Mouse (Mus musculus) bone marrow, adult 2 months (tissue): ENCODE data around the gene Luzp1. TPM values are rescaled to one million over a fixed set of nuclear protein-coding genes. Genes with fewer than 3 reads are reported as not detected.

Source experiments
- H3K27ac ChIP-seq: fragments of 200-500 bp; 2 replicates; pipeline ENCODE4 v1.5.1; 2012; ENCODE audit warnings: low read depth, mild to moderate bottlenecking, control low read depth, inconsistent platforms, low read length; ENCODE audit not compliant: control insufficient read depth, poor library complexity, insufficient read depth
- H3K4me1 ChIP-seq: fragments of 200-500 bp; 2 replicates; pipeline ENCODE4 v1.6.1; 2011; ENCODE audit warnings: low read length; ENCODE audit not compliant: control insufficient read depth, insufficient read depth
- H3K4me3 ChIP-seq: fragments of 200-500 bp; replicated peaks from 2 replicates; pipeline ENCODE3; 2011; ENCODE audit warnings: mild to moderate bottlenecking, low read depth, low read length, control low read depth; ENCODE audit not compliant: control insufficient read depth
- CTCF ChIP-seq: fragments of 200-500 bp; IDR thresholded peaks from 2 replicates; pipeline ENCODE4 v1.5.1; 2011; ENCODE audit warnings: low read length, control low read depth; ENCODE audit not compliant: control insufficient read depth, insufficient read depth
- POLR2A ChIP-seq: fragments of 200-500 bp; IDR thresholded peaks from 2 replicates; pipeline ENCODE4 v1.6.1; 2011; ENCODE audit warnings: low read depth, mild to moderate bottlenecking, control low read depth, low read length, borderline replicate concordance; ENCODE audit not compliant: control insufficient read depth
- WGBS: fragments of 180-500 bp; shearing (Covaris S2); methylation state at CpG from one replicate; pipeline ENCODE4 v1.1.7; 2018; 5-methylcytosine and 5-hydroxymethylcytosine counted together
- polyA plus RNA-seq: library from polyadenylated mRNA; stranded (reverse); fragments of >200 nt; gene quantifications from 2 replicates; pipeline ENCODE4 v1.2.4, GENCODE M21; 2011; ENCODE audit warnings: low replicate concordance; ENCODE audit not compliant: missing spikeins, insufficient read depth, insufficient read length

The Luzp1 gene
- polyA plus RNA-seq, 1 experiment = 2.8 TPM

- H3K27ac ChIP-seq = no peak overlapping the region
- TF ChIP-seq POLR2A = no peak
- TF ChIP-seq CTCF = no peak
- H3K4me1 ChIP-seq = no peaks in the 10 kb centered on the region
- no peak overlapping the region for H3K4me3 ChIP-seq
- WGBS = 58% methylated on average over 14 of the region's 14 CpGs
Observed at GRCm38 (mm10) chr4:136468553-136469327, 821 bp upstream of the Luzp1 start.

GRCm38 (mm10) chr4:136469941-136470346, 383 bp downstream of the Luzp1 start:
- Histone ChIP-seq H3K27ac (no peak overlapping the region; the same call in 1 of the 2 replicates), H3K4me3 (peak overlapping the region; percentile 65), H3K4me1 (no peaks in the 10 kb centered on the region)
- WGBS = under 1% methylated on average over 53 of the region's 55 CpGs
- TF ChIP-seq CTCF (no peak), POLR2A (no peak)

DNA sequence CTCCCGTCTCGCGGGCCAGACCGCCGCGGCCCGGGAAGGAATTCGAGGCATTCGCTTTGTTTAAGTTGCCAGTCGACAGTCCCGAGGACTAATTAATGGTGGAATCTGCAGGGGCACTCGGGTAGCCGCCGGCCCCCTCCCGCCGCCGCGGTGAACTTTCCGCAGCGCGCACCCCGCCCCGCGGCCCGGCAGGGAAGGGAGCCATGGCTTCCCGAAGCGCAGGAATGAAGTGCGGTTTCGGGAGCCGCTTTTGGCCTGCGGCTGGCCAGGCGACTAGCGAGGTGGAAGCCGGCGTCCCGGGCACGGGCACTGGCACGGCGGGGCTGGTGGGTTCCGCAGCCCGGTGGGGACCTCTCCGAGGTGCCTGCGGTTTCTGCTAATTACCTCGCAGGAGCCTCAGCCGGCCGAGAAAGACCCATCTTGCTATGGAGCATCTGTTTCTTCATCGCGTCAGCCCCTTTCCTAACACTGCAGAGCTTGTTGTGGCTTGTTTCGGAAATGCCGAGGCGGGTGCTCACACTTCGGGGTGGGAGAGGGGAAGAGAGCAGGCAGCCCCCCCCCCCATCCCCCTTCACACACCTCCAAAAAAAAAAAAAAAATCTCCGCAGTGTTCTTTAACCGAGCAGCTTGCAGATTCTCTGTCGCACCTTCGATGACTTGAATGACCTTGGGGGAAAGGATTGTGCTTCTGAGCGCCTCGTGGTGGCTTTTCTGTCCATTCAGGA, 948 bp downstream of the Luzp1 start:
- Histone ChIP-seq H3K4me1 (no peaks in the 10 kb centered on the region), H3K27ac (no peak overlapping the region; the same call in 1 of the 2 replicates), H3K4me3 (peak overlapping the region; percentile 15)
- under 1% methylated on average over 58 of the region's 58 CpGs for WGBS
- TF ChIP-seq POLR2A (no peak), CTCF (no peak)

DNA sequence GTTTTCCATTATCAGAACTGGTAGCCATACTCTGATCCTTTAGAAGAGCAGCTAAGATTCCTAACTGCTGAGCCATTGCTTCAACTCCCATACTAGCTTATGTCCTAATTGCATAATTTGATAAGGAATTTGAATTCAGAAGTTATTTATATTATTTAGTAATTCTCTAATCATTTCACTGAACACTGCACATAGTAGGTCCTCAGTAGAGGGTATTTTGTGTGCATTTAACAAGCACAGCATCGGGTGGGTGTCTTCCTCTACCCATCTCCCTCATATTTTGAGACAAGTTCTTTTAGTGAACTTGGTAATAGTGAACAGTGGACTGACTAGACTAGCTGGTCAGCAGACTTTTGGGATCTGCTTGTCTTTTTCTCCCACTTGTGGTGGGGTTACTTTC, 7.1 kb downstream of the Luzp1 start:
- no peak overlapping the region for H3K27ac ChIP-seq
- WGBS = 74% methylated on average over 1 of the region's 1 CpGs
- TF ChIP-seq CTCF (no peak), POLR2A (no peak)

DNA sequence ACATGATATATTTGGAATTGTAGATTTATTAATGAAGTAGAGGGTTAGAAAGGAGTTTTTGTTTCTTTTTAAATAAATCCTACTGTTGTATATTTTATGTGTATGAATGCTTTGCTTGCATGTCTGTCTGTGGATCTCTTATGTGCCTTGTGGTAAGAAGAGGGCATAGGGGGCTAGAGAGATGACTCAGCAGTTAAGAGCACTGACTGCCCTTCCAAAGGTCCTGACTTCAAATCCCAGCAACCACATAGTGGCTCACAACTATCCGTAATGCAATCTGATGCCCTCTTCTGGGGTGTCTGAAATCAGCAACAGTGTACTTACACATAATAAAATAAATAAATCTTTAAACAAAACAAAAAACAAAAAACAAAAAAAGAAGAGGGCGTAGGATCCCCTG, 17.0 kb downstream of the Luzp1 start:
- TF ChIP-seq CTCF (no peak), POLR2A (no peak)
- H3K4me1 ChIP-seq = no peaks in the 10 kb centered on the region
- no peak overlapping the region for H3K27ac ChIP-seq
- no peak overlapping the region for H3K4me3 ChIP-seq
- WGBS = 81% methylated on average over 2 of the region's 2 CpGs

More for the DNA sequence above, 7.1 kb downstream of the Luzp1 start:
- H3K4me3 ChIP-seq = no peak overlapping the region
- no peaks in the 10 kb centered on the region for H3K4me1 ChIP-seq

GRCm38 (mm10) chr4:136495993-136496392, 26.4 kb downstream of the Luzp1 start:
- TF ChIP-seq CTCF (no peak), POLR2A (no peak)

DNA sequence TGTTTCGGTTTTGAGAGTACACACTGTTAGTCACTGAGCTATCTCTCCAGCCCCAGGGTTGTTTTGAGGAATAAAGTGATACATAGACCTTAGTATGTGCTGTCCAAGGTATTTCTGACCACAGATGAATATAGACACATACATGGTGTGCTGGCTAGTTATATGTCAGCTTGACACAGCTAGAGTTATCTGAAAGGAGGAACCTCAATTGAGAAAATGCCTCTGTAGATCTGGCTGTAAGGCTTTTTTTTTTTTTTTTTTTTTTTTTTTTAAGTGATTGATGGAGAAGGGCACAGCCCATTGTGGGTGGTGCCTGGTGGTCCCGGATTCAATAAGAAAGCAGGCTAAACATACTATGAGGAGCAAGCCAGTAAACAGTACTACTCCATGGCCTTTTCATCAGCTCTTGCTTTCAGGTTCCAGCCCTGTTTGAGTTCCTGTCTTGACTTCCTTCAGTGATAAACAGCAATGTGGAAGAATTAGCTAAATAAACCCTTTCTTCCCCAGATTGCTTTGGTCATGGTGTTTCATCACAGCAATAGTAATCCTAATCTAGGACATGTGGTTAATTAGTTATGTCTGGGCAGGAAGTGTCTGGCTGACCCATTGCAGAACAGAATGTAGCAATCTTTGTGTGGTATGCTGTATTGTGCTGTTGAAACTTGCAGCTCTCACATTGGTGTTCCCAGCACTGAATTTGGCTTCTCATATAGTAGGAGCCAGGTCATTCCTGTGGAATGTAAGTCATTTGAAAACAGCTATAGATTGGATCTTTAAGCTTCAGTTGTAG, 36.1 kb downstream of the Luzp1 start:
- Histone ChIP-seq H3K4me3 (no peak overlapping the region), H3K27ac (no peak overlapping the region), H3K4me1 (no peaks in the 10 kb centered on the region; the same call in 1 of the 2 replicates)
- 14% methylated on average over 2 of the region's 2 CpGs for WGBS
- TF ChIP-seq CTCF (no peak), POLR2A (no peak)

More at GRCm38 (mm10) chr4:136495993-136496392, 26.4 kb downstream of the Luzp1 start:
- H3K27ac ChIP-seq = no peak overlapping the region
- no peaks in the 10 kb centered on the region for H3K4me1 ChIP-seq
- no peak overlapping the region for H3K4me3 ChIP-seq

DNA sequence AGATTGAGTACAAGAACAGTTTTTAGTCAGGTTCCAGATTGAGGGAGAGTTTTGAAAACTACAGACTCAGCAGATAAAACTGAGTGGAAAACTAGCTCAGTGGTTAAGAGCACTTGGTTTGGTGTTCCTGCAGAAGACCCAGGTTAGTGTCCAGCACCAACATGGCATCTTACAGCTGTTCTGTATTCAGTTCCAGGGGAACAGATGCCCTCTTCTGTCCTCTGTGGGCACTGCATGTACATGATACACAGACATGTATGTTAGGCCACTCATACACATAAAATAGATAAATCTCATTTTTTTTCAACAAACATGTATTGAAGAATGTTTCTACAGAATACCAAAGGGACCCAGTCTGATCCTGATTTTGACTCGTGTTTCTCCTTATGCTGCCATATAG, 40.3 kb downstream of the Luzp1 start:
- WGBS = 62% methylated on average over 1 of the region's 1 CpGs
- Histone ChIP-seq H3K4me3 (no peak overlapping the region), H3K27ac (no peak overlapping the region), H3K4me1 (no peaks in the 10 kb centered on the region; the same call in 1 of the 2 replicates)
- no peak for TF ChIP-seq CTCF
- TF ChIP-seq POLR2A = no peak
